Mouse (Mus musculus): ENCODE data around the gene Pigs.

The Pigs gene

DNA sequence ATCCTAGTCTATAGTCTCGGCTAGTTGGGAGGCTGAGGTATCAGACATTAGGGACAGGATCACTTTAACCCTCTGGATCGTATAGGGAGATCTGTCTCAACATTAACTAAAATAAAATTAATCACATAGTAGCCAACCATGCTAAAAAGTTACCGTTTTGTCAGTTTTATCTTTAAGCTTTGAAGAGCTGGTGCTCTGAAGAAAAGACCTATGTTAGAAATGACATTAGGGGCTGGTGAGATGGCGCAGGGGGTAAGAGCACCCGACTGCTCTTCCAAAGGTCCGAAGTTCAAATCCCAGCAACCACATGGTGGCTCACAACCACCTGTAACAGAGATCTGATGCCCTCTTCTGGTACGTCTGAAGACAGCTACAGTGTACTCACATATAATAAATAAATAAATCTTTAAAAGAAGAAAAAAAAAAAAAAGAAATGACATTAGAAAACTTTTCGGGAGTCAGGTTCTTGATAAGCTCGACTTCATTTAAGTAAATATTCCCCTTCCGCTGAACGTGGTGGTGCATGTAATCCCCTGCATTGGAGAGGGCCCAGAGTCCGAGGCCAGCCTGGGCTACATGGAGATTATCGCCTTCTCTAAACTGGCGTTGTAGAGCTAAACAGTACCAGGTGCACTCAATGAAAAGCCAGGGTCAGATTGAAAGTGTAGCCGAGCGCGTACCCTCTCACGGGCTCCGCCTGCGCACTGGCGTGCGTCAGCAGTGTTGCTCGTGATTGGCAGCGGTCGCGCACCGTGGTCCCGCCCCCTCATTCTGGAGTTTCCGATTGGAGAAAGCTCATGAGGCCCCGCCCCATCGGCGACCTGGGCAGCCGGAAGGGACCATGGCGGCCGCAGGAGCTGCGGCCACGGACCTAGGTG is at the start of gene Pigs:
Gene Pigs, plus strand, starts transcription at position 782 of the 878 bp plus-strand sequence.
- DNase-seq (ENCODE audit: low read depth, low spot score): peak; percentile 83

DNA sequence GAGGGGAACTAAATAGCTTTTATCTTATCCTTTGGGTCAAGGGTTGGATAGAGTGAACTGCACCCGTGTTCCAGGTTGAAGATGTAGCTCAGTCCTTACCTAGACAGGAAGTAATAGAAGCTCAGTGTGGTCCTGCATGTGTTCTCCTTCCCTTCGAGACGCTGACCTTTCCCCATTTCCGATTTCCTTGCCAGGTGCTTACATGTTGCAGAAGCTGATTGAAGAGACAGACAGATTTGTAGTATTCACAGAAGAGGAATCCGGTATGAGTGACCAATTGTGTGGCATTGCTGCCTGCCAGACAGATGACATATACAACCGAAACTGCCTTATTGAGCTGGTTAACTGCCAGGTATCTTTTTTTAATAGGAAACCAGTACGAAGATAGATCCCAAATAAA is 49.4 kb upstream of the Pigs start:
- DNase-seq (ENCODE audit: low read depth, low spot score): no peak

DNA sequence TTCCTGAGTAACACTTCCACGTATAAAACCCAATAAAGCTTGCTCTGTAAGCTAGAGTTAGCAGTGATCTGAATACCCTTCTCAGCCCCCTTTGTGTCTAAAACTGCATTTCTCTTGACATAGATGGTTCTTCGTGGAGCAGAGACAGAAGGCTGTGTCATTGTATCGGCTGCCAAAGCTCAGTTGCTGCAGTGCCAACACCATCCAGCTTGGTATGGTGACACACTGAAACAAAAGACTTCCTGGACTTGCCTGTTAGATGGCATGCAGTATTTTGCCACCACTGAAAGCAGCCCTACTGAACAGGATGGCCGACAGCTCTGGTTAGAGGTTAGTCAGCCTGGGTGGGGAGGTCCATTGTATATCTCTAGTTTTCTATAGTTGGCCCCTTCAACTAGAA is 48.6 kb upstream of the Pigs start:
- no peak for DNase-seq (ENCODE audit: low read depth, low spot score)

DNA sequence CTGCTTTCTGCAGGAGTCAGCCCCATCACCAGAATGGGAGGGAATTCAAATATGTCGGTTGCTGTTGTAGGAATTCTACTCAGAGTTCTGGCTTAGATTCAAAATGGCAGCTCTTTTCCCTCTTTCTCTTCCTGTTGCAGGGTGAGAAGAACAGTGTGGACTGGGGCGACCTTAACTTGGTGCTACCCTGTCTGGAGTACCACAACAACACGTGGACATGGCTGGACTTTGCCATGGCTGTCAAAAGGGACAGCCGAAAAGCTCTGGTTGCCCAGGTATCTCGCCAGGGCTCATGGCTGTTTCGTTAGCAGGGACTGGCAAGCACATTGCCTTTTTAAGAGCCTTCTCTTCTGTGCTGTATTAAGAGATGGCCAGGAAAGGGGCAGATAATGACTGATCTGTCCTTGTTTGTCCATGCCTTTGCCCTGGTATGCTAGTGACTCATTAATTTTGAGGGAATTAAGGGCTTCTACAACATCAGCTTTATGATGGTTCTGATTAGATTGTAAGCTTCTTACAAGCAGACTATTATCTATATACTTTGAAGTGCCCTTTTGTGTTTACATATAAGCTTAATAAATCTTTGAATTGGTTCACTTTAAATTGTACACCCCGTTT is 39.0 kb upstream of the Pigs start:
- DNase-seq (ENCODE audit: low read depth, low spot score): no peak

DNA sequence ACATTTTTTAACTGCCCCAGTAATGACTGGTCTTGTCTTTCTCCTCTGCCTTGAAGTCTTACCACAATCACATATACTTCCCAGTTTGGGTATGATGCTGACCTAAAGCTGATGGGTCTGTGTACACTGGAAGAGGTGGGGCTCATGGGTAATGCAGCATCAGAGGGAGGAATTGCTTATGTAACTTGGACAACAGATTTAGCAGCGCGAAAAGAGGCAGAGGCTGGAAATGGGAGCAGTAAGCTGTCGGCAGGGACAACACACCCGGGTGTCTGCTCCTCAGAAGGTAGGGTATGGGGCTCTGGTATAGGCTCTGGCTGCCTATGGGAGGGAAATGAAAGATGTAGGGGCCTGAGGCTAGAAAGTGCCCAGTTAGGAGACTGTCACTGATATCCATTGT is 37.6 kb upstream of the Pigs start, which contains the start of gene BC030499:
Gene BC030499, plus strand, starts transcription at position 188 of the 400 bp plus-strand sequence.
- peak; percentile 33 for DNase-seq (ENCODE audit: low read depth, low spot score)

DNA sequence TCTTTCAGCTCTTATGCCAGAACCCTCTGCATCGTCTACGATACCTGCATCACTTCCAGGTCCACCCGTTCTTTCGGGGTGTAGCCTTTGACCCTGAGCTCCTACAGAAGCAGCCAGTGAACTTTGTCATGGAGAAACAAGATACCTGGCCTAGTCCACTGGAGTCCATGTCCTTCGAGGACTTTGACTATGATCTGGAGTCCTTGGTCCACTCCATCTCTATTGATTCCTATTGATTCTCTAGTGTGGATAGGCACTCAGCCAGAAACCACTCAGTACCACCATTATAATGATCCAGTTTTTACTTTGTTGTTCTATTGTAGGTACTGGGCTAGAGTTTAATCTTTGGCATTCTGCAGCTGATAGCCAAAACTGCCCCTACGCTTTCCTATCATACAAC is 33.6 kb upstream of the Pigs start:
- no peak for DNase-seq (ENCODE audit: low read depth, low spot score)

DNA sequence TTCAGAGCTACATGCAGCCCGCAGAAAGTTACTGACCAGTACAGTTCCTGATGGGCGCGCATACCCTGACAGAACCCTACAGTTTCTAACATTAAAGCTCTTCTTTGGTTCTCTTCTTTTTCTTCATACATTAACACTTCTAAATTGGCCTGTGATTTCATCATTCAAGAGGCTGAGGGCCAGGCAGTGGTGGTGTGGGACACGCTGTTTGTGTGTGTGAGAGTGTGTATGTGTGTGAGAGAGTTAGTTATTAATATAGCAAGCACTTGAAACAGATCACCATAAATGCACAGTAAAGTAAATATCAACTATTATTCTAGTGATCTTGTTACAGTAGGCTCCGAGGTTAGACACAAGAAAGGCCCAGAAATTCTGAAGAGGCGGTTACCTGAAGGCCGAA is 27.3 kb upstream of the Pigs start:
- no peak for DNase-seq (ENCODE audit: low read depth, low spot score)

DNA sequence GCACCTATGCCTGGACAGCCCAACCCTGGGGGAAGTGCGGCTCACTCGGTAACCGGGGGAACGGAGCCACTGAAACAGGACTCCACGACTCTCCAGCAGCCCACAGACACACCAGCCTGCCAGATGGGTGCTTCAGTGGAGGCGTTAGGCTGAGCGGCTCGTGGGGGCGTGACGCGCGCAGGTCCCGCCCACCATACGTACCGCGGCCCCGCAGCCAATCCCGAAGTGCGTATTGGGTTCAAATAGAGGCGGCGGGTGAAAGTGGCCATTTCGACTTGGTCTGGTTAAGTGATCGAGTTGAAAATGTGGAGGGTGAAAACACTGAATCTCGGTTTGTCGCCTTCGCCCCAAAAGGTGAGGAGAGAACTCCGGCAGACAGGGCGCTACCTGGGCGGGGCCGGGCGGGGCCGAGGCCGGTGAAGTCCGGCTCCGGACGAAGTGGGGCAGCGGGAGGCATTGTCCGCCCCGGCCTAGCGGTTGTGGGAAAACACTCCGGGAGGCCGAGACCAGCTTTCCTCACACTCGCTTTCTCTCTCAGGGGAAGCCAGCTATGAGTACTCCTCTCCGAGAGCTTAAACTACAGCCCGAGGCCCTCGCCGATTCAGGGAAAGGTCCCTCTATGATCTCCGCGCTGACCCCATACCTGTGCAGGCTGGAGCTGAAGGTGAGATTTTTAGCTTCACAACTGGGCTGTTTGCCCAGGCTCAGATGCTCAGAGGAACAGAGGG is 26.7 kb upstream of the Pigs start, which contains the start of gene Spag5:
Gene Spag5, plus strand, starts transcription at position 173 of the 728 bp plus-strand sequence.
- DNase-seq (ENCODE audit: low read depth, low spot score): peak; percentile 62

DNA sequence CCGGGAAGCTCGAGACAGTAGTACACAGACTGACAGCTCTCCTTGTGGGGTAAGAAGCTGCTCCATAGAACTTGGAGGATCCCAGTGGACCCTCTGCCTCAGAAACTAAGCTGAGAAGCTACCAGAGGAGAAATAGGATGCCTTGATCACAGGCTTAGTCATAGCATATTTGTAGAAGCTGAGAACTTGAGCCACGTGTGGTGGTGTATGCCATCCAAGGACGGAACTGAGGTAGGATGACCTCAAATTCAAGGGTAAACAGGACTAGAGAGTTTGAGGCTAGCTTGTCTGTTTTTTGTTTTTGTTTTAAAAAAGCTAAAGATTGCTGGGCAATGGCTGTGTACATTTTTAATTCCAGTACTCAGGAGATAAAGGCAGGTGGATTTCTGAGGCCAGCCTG is 22.9 kb upstream of the Pigs start:
- no peak for DNase-seq (ENCODE audit: low read depth, low spot score)

DNA sequence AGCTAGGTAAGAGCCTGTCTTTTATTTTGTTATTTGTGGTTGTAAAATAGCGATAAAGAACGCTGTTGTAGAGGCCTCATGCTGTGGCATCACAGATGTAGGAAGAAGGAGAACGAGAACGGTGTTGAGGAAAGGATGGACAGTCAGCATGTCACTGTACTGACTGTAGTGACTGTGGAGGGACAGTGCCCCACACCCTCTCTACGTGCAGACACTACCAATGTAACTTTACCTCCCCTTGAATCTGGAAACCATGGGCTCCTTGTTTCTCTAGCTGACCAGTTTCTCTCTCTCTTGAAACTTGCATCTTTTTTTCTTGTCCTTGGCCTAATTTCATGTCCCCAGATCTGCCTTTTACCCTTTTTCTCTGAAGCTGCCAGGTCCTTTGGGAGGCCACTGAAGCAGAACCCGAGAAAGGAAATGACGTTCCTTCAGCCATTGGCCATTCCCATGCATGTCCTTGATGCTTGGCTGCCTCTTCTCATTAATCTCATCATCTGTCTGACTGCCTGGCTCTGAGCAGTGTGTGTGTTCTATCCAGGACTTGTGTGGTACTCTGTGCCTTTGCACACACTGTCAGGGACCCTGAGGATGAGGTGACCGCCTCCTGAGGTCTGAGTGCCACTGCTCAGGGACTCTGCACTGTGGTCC is 17.2 kb upstream of the Pigs start:
- no peak for DNase-seq (ENCODE audit: low read depth, low spot score)

DNA sequence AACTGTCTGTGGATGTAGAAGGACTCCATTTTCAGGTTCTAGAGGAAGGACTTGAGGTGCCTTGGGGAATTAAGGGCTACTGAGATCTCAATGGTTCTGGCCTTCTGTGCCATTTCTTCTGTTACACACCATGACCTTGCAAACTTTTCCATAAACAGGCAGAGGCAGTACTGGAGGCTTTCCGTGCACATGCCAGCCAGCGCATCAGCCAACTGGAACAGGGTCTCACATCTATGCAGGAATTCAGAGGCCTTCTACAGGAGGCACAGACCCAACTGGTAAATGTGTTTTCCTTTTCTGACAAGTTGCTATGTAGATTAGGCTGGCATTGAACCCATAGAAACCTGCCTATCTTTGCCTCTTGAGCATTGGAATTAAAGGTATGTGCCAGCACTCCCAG is 14.6 kb upstream of the Pigs start:
- no peak for DNase-seq (ENCODE audit: low read depth, low spot score)

DNA sequence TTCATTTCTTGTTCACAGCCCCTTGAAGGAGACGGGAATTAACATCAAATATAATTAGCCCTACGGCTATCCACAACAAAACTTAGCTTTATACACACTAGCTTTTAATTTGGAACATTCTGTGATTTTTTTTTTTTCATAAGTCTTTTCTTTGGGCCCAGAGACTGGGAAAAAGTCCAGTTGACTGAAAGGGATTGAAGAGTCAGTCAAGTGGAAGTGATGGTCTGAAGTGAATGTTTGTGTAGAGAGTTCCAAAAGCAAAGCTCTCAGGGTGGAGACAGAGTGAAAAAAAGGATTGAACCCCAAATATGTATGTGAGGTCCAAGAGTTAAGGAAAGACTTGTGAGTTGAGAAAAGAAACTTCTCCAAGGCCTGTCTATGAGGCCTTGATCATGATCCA is 9.8 kb upstream of the Pigs start:
- no peak for DNase-seq (ENCODE audit: low read depth, low spot score)

DNA sequence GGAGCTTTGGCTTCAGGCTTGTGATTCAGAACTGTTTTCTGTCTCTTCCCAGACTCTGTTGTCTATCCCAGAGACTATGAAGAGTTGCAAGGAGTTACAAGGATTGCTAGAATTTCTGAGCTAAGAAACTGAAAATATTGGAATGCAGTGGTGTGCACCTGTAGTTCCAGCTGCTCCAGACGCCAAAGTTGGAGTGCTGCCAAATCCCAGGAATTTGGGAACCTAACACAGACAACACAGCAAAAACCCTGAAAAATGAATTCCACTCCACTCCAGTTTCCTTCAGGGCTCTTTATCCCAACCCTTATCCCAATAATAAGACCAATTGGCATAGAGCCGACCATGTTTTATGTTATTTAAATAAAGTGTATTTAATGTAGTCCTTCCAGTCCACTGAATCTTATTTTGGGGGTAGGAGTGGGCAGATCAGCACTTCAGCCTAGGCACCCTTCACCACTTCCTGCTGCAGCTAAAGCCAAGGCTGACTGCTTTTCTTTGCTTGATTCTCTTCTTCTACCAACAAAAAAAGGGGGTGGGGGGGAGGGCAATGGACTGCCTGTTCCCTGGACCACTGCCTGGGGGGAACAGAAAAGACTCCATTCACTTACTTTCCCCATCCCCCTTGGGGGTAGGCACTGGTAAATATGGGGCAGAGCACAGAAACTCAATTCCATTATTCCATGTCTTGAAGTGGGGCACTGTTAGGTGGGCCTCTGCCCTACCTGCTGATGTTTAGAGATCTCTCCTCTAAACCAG is 6.0 kb upstream of the Pigs start:
- DNase-seq (ENCODE audit: low read depth, low spot score): no peak

DNA sequence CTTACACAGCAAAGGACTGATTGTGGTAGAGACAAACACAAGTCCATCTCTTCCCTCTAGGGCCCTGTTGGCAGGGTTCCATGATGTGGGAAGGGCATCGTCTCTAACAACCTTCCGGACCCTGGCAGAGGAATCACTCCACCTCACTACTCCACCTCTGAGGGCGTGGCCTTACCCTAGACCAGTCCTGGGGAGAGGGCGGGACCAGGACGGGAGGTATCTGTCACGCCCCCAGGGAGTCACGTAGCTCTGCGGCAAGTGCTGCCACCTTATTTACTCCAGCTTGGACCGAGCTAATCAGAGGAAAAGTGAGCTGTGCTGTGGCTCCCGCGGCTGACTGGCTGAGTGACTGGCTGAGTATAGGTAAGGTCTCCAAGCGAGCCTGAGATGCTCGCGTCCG is 5.4 kb upstream of the Pigs start, which contains the start of gene Aldoc:
Gene Aldoc, plus strand, starts transcription at position 109 of the 400 bp plus-strand sequence.
- peak; percentile 88 for DNase-seq (ENCODE audit: low read depth, low spot score)

DNA sequence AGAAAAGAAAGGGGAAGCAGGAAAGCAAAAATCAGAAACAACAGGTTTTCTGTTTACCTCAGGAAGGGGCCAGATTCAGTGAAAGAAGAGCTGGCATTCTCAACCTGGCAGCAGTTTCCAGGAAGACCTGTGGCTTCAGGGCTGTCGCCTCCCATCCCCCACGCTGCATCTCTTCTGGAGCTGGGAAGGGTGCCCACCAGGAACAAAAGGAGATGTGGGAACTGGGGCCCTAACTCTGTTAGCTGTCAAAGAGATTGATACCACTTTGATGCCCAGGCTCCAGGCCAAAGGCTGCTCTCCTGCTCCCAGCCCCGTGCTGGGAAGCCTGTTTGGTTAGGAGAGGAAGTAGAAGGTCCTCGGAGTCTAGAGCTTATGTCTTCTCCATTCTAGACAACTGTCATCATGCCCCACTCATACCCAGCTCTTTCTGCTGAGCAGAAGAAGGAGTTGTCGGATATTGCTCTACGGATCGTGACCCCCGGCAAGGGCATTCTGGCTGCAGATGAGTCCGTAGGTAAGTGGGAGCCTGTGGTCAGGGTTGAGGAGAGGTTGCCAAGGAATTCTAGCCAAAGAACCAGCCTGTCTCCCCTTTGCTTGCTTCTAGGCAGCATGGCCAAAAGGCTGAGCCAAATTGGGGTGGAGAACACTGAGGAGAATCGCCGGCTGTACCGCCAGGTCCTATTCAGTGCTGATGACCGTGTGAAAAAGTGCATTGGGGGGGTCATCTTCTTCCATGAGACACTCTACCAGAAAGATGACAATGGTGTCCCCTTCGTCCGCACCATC is 4.0 kb upstream of the Pigs start:
- no peak for DNase-seq (ENCODE audit: low read depth, low spot score)

DNA sequence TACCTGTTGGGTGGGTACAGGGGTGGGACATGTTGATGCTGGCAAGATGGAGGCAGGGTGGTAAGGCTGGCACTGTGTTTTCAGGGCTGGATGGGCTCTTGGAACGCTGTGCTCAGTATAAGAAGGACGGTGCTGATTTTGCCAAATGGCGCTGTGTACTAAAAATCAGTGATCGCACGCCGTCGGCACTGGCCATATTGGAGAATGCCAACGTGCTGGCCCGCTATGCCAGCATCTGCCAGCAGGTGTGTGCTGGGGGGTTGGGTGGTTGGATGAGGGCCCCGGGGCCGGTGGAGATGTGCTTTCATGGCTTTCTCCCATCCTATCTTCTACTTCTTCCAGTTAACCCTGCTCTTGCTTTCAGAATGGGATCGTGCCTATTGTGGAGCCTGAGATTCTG is 3.2 kb upstream of the Pigs start:
- no peak for DNase-seq (ENCODE audit: low read depth, low spot score)

DNA sequence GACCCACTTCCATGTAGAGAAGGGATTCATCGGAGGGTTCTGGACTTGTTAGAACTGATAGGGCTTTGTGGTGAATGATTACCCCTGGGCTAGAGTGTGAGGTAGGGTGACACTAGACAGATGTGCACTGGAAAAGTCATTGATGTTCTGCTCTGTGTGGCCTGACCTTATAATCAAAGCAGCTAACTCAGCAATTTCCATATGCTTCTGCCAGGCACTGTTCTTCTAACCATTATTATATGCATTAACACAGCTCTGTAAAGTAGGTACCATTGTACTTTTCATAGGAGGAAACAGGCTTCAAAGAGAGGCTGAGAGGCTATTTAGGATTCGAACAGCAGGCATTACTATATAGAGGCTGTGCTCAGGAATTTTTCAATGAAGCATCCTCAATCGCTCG is 1.0 kb upstream of the Pigs start:
- DNase-seq (ENCODE audit: low read depth, low spot score): no peak

DNA sequence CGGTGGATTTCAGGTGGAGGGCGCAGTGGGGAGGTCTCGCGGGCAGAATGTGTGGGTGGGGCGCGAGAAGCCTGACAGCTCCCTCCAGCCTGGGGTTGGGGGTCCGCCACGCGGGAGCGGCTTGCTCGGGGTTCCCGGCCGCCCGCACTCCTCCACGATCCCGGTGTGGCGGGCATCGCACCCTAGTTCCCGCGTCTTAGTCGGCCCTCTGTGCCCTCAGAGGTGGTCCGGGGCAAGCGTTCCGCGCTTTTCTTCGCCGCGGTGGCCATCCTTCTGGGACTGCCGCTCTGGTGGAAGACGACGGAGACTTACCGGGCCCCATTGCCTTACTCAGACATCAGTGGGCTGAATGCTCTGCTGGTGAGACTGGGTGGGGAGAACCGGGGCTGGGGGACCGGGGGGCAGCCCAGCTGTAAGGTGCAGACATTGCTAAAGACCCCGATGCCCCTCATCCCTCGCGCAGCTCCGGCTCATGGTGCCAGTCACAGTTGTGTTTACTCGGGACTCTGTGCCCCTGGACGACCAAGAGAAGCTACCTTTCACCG is 369 bp downstream of the Pigs start:
- DNase-seq (ENCODE audit: low read depth, low spot score): no peak

DNA sequence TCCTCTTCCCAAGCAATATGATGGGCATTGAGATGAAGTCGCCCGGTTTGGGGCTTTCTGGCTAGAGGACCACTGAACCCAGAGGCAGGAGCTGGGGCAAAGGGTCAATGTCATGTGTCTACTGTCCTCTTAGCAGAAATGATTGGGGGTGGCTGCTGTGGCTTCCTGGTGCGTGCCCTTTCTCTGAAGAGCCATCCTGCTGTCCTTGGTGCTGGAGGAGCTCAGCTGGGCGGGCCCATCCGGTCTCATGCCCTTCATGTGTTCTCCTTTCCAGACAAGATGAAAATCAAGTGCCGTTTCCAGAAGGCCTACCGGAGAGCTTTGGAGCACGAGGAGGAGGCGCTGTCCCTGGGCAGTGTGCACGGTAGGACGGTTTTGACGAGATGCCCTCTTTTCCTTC is 4.5 kb downstream of the Pigs start:
- no peak for DNase-seq (ENCODE audit: low read depth, low spot score)

DNA sequence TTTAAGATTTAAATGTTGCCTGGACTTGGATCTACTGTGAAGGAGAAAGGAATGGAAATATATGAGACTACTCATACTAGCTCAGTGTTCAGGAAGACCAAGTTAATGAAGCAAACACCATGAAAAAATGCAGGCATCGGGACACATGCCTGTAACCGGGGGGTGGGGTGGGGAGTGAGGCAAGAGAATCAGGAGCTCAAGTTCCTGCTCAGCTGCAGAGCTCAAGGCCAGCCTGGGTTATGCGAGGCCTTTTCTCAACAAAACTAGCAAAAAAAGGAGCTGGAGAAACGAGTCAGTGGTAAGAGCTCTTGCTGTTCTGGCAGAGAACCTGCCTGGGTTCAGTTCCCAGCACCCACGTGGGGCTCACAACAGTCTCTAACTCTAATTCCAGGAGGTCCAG is 5.8 kb downstream of the Pigs start:
- DNase-seq (ENCODE audit: low read depth, low spot score): no peak

Measured in retina, adult 2 months (tissue).